Mouse (Mus musculus) lung, embryonic 16.5 days (tissue): ENCODE results near the gene Ampd2. TPM values are rescaled to one million over a fixed set of nuclear protein-coding genes. Genes with fewer than 3 reads are reported as not detected.

Experiments used
- ATAC-seq: fragments of 200-750 bp; cut with Nextera tagmentation; 2 replicates; pipeline ENCODE4 v1.8.0; 2017; ENCODE audit warnings: low read depth, mild to moderate bottlenecking, moderate library complexity
- H3K27ac ChIP-seq: fragments of 300-500 bp; sonication (generic); 2 replicates; pipeline ENCODE4 v1.5.1; 2014; ENCODE audit warnings: mild to moderate bottlenecking, control low read depth, low read length
- H3K27me3 ChIP-seq: fragments of 300-500 bp; sonication (generic); 2 replicates; pipeline ENCODE4 v1.6.1; 2014; ENCODE audit warnings: low read depth, low read length, mixed read lengths; ENCODE audit not compliant: control insufficient read depth, insufficient read depth
- H3K36me3 ChIP-seq: fragments of 300-500 bp; sonication (generic); 2 replicates; pipeline ENCODE4 v1.6.1; 2014; ENCODE audit warnings: low read length; ENCODE audit not compliant: control insufficient read depth, insufficient read depth
- H3K4me1 ChIP-seq: fragments of 300-500 bp; sonication (generic); replicated peaks from 2 replicates; pipeline ENCODE4 v1.6.1; 2014; ENCODE audit warnings: low read length, mixed read lengths; ENCODE audit not compliant: control insufficient read depth, insufficient read depth
- H3K4me2 ChIP-seq: fragments of 300-500 bp; sonication (generic); 2 replicates; pipeline ENCODE4 v1.6.1; 2014; ENCODE audit warnings: low read depth, low read length, control low read depth
- H3K4me3 ChIP-seq: fragments of 300-500 bp; sonication (generic); 2 replicates; pipeline ENCODE4 v1.5.1; 2014; ENCODE audit warnings: mild to moderate bottlenecking, low read length, control low read depth
- H3K9ac ChIP-seq: fragments of 300-500 bp; sonication (generic); 2 replicates; pipeline ENCODE4 v1.6.1; 2014; ENCODE audit warnings: low read length, control low read depth
- H3K9me3 ChIP-seq: fragments of 300-500 bp; sonication (generic); 2 replicates; pipeline ENCODE4 v1.6.1; 2016; ENCODE audit warnings: low read length; ENCODE audit not compliant: control insufficient read depth
- WGBS: fragments of 180-500 bp; shearing (Covaris S2); extraction: QIAGEN DNeasy Blood & Tissue Kit; methylation state at CpG from one replicate; pipeline ENCODE4 v1.1.7; 2014; 5-methylcytosine and 5-hydroxymethylcytosine counted together
- polyA plus RNA-seq: library from polyadenylated mRNA; unstranded; fragments of >200 nt; fragmentation: Nextera tagmentation; extraction: Ambion mirVana; gene quantifications from 2 replicates; pipeline ENCODE4 v1.2.1, GENCODE M21; 2015

The Ampd2 gene
- polyA plus RNA-seq, 1 experiment from 2014 or later: 34.5 TPM

DNA sequence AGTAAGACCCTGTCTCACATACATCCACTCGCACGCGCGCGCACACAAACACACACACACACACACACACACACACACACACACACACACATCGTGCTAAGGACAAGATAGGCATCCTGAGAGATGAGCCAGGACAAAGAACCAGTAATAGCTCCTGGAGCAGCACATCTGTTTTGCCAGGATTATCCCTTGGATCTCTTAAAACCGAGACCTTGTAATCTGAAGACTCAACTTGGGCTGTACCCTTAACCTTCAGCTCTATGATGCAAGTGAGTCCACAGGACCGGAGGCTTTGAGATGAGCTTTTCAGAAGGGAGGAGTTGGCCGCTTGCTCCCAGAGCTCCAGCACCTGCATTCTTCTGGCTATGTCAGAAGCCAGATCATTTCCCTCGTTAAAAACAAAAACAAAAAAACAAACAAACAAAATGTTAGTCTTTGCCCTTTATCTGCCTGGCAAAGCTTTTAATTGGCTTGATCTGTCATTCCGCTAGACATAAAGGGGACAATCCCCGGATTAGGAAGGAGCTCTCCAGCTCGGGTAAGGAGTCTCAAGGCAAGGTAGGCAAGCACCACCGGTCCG is 6.2 kb upstream of the Ampd2 start, which contains the start of gene Gnat2:
TSS of gene Gnat2 (plus strand) at position 254 of the 580 bp plus-strand sequence.
- Histone ChIP-seq H3K4me3 (no peak within 1 kb of the TSS), H3K9ac (no peak within 1 kb of the TSS), H3K4me2 (no peak within 1 kb of the TSS), H3K36me3 (no peaks in the 10 kb centered on the region), H3K27ac (no peak within 1 kb of the TSS), H3K27me3 (no peaks in the 10 kb centered on the region), H3K9me3 (no peaks in the 10 kb centered on the region), H3K4me1 (0 out of 2 replicates have a peak, but pooled peaks cover 3% of the 10 kb centered on the region)
- 75% methylated on average over 15 of the region's 15 CpGs for WGBS
- no peak for ATAC-seq

DNA sequence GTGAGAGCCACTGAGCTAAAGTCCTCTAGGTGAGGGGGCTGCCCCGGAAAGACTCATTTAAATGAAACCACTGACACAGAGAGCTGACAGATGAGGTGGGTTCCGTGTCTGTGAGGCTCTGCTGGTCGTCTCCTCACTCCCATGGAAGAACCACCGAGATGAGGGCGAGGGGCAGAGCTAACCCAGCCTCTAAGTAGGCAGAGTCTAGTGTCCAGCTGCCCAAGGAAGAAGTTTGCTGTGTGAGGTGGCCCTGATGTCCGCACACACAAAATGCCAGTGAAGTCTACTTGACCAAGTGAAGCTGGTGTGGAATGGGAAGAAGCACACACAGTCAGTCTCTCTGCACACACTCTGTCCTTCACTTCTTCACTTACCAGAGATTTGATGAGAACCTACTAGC is 5.6 kb upstream of the Ampd2 start:
- WGBS: 62% methylated on average over 6 of the region's 6 CpGs
- peaks cover 5% of the 10 kb centered on the region; the same call in 1 of the 2 replicates for H3K4me1 ChIP-seq
- no peak overlapping the region for H3K4me2 ChIP-seq
- H3K27me3 ChIP-seq: no peaks in the 10 kb centered on the region
- H3K9me3 ChIP-seq: no peaks in the 10 kb centered on the region
- no peak overlapping the region for H3K9ac ChIP-seq
- ATAC-seq: no peak
- no peak overlapping the region for H3K27ac ChIP-seq
- no peak overlapping the region for H3K4me3 ChIP-seq
- no peaks in the 10 kb centered on the region for H3K36me3 ChIP-seq

DNA sequence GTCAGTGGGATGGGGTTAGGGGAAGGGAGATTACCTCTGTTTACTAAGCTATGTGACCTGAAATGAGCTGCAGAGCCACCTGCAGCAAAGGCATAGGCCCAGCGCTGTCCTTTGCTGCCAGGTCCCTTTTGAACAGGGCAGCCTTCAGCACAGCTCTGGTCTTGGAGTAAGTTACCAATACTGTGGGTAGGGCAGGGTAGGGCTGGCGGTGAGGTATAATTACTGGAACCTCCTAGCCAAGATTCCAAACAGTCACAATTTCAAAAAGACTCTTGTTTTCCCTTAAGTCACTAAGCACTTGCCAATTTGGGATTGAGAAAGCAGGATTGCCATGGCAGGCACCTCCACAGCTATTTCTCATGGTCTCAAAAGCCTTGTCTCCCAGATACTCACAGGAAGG is 4.1 kb upstream of the Ampd2 start:
- Histone ChIP-seq H3K9ac (no peak overlapping the region), H3K27me3 (no peaks in the 10 kb centered on the region), H3K9me3 (no peaks in the 10 kb centered on the region), H3K4me1 (peaks cover 9% of the 10 kb centered on the region; the same call in 1 of the 2 replicates), H3K27ac (no peak overlapping the region), H3K36me3 (no peaks in the 10 kb centered on the region), H3K4me3 (no peak overlapping the region), H3K4me2 (no peak overlapping the region)
- 83% methylated on average over 2 of the region's 2 CpGs for WGBS
- ATAC-seq: no peak

DNA sequence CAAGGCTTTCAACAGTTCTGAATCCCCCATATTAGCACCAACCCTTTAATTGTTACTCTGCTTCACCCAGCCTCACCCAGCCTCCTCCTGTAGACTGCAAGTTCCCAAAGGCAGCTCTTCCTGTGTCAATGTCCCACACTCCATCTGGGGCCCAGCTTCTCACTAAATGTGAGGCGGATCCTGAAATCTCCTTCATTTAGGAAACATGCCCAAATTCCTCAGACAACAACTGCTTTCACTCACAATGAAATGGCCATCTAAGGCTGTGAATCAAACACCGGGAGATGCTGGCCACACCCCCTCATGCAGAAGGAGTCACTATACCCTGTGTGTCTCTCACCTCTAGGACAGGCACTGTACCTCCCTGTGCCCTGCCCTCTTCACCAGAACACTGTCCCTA is 3.5 kb upstream of the Ampd2 start:
- no peak for ATAC-seq
- H3K4me1 ChIP-seq: peaks cover 11% of the 10 kb centered on the region
- H3K9ac ChIP-seq: no peak overlapping the region
- H3K4me3 ChIP-seq: no peak overlapping the region
- H3K27ac ChIP-seq: no peak overlapping the region
- H3K4me2 ChIP-seq: no peak overlapping the region
- no peaks in the 10 kb centered on the region for H3K9me3 ChIP-seq
- no peaks in the 10 kb centered on the region for H3K27me3 ChIP-seq
- H3K36me3 ChIP-seq: no peaks in the 10 kb centered on the region
- WGBS: 47% methylated on average over 2 of the region's 2 CpGs

DNA sequence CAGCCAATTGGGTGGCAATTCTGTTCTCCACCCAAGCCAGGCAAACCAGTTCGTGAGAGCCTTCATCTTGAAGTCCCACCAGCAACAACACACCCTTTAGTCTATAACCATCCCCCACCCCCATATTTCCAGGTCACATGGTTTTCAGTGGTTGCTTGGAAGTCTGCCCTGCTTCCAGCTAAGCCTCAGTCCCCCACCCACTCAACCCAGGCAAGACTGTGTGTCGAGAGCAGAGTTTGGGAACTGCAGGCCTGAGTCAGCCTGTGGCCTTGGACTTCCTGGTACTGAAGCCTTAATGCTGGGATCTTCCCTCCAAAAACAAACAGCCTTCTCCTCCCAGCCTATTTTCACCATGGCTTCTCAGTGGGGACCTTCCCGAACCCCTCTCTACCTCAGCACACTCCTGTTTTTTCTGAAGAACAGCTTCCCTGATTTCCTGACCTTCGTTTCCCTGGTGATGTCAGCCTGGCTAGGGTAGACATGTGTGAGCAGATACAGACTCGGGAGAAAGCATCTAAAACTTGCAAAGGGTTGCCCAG is 2.5 kb upstream of the Ampd2 start:
- ATAC-seq: no peak
- Histone ChIP-seq H3K4me3 (no peak overlapping the region), H3K36me3 (no peaks in the 10 kb centered on the region), H3K27ac (no peak overlapping the region), H3K4me1 (peaks cover 21% of the 10 kb centered on the region), H3K9me3 (no peaks in the 10 kb centered on the region), H3K9ac (no peak overlapping the region), H3K27me3 (no peaks in the 10 kb centered on the region), H3K4me2 (no peak overlapping the region)
- WGBS: 38% methylated on average over 5 of the region's 5 CpGs

DNA sequence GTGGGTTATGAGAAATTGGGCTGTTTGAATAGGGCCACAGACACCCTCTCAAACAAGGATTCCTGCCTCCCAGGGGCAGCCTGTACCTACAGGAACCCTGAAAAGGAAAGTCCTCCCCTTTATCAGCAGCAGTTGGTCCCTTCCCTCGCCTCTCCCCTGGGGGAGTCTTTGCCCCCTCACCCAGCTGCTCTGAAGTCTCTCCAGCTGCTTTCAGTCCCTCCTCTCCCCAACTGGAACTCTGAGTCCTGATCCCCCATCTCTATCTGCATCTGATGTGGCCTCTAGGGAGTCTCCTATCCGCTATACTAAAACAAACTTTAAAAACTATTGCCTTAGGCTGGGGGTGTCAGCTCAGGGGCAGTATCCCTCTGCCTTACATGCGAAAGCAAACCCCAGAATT is 878 bp upstream of the Ampd2 start:
- ATAC-seq: no peak
- WGBS: 74% methylated on average over 3 of the region's 3 CpGs
- Histone ChIP-seq H3K36me3 (no peaks in the 10 kb centered on the region), H3K27me3 (no peaks in the 10 kb centered on the region), H3K4me3 (no peak overlapping the region), H3K4me1 (peaks cover 29% of the 10 kb centered on the region), H3K4me2 (no peak overlapping the region), H3K27ac (no peak overlapping the region), H3K9me3 (no peaks in the 10 kb centered on the region), H3K9ac (no peak overlapping the region)

DNA sequence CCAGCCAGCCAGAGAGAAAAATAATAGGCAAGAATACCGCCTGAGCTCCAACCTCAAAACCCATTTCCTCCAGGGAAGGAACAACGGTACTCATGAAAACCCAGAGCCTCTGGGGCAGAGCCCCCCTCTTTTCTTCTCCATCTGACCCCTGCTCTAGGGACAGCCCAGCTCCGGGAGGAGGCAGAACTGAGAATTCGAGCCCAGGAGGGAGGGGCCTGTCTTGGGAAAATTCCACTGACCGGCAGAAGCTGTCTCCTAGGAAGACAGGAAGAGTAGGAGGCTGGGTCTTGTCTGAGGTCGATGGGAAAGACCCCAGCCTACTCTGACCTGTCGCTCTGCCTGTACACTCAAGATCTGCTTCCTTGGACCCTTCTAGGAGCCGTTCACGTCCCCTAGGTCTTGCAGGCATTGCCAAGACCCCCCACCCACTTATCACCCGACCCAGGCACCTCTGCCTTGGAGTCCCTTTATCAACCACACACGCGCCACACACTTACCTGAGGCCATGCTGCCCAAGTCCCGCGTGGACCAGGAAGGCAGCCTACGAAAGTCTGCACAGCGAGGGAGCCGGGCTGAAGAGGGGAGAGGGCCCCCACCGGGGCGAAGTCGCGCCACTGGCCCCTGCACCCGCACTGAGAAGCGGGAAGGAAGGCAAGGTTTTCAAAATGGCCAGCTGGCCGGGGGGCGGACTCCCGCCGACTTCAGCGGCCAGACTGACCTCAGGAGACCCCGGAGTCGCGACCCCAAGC is 556 bp downstream of the Ampd2 start:
- H3K9ac ChIP-seq: peak overlapping the region; percentile 77
- under 1% methylated on average over 31 of the region's 31 CpGs for WGBS
- H3K27me3 ChIP-seq: no peaks in the 10 kb centered on the region
- H3K36me3 ChIP-seq: no peaks in the 10 kb centered on the region
- H3K4me3 ChIP-seq: peak overlapping the region; percentile 70
- ATAC-seq: peak; percentile 87
- H3K9me3 ChIP-seq: no peaks in the 10 kb centered on the region
- H3K4me1 ChIP-seq: peaks cover 37% of the 10 kb centered on the region
- peak overlapping the region; percentile 93 for H3K27ac ChIP-seq
- peak overlapping the region; percentile 99 for H3K4me2 ChIP-seq

DNA sequence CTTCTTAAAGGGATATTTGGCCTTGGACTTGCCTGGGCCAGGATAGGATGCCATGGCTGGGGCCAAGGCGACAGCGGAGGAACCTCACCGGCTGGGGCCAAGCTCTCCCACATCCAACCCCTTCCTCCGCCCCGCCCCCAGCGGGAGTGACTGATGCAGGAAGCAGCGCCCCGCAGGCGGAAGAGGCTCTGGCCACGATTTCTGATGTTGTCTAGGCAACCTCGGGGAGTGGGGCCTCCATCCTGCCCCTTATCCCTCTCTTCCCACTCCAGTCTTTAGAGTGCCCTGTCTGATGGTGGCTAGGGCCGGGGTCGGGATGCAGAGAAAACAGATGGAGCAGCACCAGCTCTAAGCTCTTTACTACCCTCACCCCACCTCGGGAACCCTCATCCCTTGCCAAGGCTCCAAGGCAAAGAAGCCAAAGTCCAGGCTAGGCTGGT is 1.1 kb downstream of the Ampd2 start:
- H3K9me3 ChIP-seq: no peaks in the 10 kb centered on the region
- H3K4me1 ChIP-seq: peaks cover 37% of the 10 kb centered on the region
- H3K4me3 ChIP-seq: peak overlapping the region; percentile 70
- peak overlapping the region; percentile 93 for H3K27ac ChIP-seq
- H3K9ac ChIP-seq: peak overlapping the region; percentile 77
- H3K36me3 ChIP-seq: no peaks in the 10 kb centered on the region
- WGBS: 0% methylated on average over 14 of the region's 14 CpGs
- no peaks in the 10 kb centered on the region for H3K27me3 ChIP-seq
- ATAC-seq: peak; percentile 91
- H3K4me2 ChIP-seq: peak overlapping the region; percentile 99

DNA sequence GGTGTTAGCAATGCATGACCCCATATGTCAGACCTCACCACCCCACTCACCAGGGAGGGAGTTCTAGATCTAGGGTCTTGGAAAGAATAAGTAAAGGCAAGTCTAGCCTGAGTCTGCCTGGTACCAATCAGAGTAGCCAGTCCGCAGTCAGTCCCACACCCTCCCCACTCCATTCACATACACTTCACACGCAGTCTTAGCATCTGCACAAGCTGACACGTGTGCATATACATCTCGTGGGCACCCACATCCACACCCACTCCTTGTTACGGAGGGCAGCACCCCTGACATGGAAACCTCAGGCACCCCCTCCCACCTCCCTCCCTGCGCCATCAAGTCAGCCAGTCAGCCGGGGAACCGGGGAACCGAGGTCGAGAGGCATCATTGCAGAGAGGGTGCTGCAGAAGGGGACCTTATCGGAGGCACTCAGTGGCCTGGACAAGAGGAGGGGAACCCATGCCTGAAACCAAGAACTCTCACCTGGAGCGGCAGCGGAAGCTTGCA is 1.6 kb downstream of the Ampd2 start:
- WGBS: 6% methylated on average over 13 of the region's 13 CpGs
- peak overlapping the region; percentile 70 for H3K4me3 ChIP-seq
- no peaks in the 10 kb centered on the region for H3K9me3 ChIP-seq
- no peaks in the 10 kb centered on the region for H3K27me3 ChIP-seq
- H3K4me2 ChIP-seq: peak overlapping the region; percentile 99
- H3K9ac ChIP-seq: peak overlapping the region; percentile 77
- H3K27ac ChIP-seq: peak overlapping the region; percentile 93
- no peaks in the 10 kb centered on the region for H3K36me3 ChIP-seq
- ATAC-seq: peak; percentile 4
- H3K4me1 ChIP-seq: peaks cover 37% of the 10 kb centered on the region
